Mouse (Mus musculus) G1E (cell line): Measurements from ENCODE around the gene Kctd11. TPM values are rescaled to one million over a fixed set of nuclear protein-coding genes. Genes with fewer than 3 reads are reported as not detected.

ENCODE experiments used
- ATAC-seq: 2 replicates; pipeline ENCODE4 v1.8.0; 2016; ENCODE audit warnings: mild to moderate bottlenecking; ENCODE audit not compliant: insufficient number of reproducible peaks, poor library complexity, low FRiP score, severe bottlenecking; ENCODE audit errors: extremely low read depth
- DNase-seq: peaks from one replicate; pipeline ENCODE4 v3.0.0; 2012; ENCODE audit warnings: low spot score
- H3K27me3 ChIP-seq: 2 replicates; pipeline ENCODE4 v1.6.1; 2012; ENCODE audit warnings: mild to moderate bottlenecking, low read length, inconsistent platforms; ENCODE audit not compliant: insufficient read depth
- H3K36me3 ChIP-seq: replicated peaks from 2 replicates; pipeline ENCODE3; 2012; ENCODE audit warnings: mild to moderate bottlenecking, inconsistent platforms
- H3K4me1 ChIP-seq: 2 replicates; pipeline ENCODE4 v1.6.1; 2012; ENCODE audit warnings: low read depth, low read length, inconsistent platforms, mixed read lengths; ENCODE audit not compliant: insufficient read depth
- H3K4me3 ChIP-seq: 2 replicates; pipeline ENCODE4 v1.5.1; 2012; ENCODE audit warnings: low read depth, mild to moderate bottlenecking, inconsistent platforms, low read length, moderate library complexity, mixed read lengths
- H3K9me3 ChIP-seq: replicated peaks from 2 replicates; pipeline ENCODE4 v1.6.1; 2012; ENCODE audit warnings: inconsistent platforms
- CTCF ChIP-seq: IDR thresholded peaks from 2 replicates; pipeline ENCODE4 v1.5.1; 2012; ENCODE audit warnings: low read depth, low read length, inconsistent platforms, mixed read lengths
- GATA1 ChIP-seq: IDR thresholded peaks from 2 replicates; pipeline ENCODE4 v1.6.1; 2012; ENCODE audit warnings: borderline replicate concordance, low read length, inconsistent platforms, mixed read lengths
- GATA2 ChIP-seq: IDR thresholded peaks from 2 replicates; pipeline ENCODE4 v1.6.1; 2012; ENCODE audit warnings: low read depth, low read length, inconsistent platforms, borderline replicate concordance
- POLR2AphosphoS5 ChIP-seq: IDR thresholded peaks from 2 replicates; pipeline ENCODE4 v1.6.1; 2012; ENCODE audit warnings: low read depth, low read length, inconsistent platforms; ENCODE audit not compliant: insufficient replicate concordance
- TAL1 ChIP-seq: conservative IDR thresholded peaks from 2 replicates; pipeline ENCODE4 v1.6.1; 2012; ENCODE audit warnings: low read depth, low read length, inconsistent platforms, mixed read lengths
- polyA plus RNA-seq: library from polyadenylated mRNA; stranded (reverse); fragments of >175 nt; gene quantifications from 2 replicates; pipeline ENCODE4 v1.2.3, GENCODE M21; 2012
- total RNA-seq, 2 experiments: library from RNA; stranded (forward) in 1 of 2; stranded (reverse) in 1 of 2; fragments of 200-1000 nt in 1 of 2; fragments of >200 nt in 1 of 2; fragmentation: Nextera tagmentation in 1 of 2; gene quantifications; 2 replicates each; pipeline ENCODE4 v1.2.3; 2014 to 2017

The Kctd11 gene
- total and polyA plus RNA-seq, 3 experiments = 0.39 to 0.90 (median 0.55) TPM

DNA sequence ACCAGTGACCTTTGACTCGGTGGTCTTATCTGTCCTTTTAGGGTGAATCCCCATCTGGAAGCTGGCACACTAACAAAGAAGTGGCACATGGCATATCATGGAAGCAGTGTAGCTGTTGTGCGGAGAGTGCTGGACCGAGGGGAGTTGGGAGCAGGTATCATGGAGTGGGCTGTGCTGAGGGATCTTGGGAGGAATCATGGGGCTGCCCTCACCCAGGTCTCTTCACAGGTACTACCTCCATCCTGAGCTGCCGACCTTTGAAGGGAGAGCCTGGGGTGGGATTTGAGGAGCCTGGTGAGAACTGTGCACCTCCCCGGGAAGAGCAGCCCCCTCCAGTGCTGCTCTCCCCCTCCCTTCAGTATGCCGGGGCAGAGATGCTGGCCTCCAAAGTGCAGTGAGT lies 30.5 kb upstream of the Kctd11 start:
- no peaks in the 10 kb centered on the region for H3K9me3 ChIP-seq
- ATAC-seq (no peak), DNase-seq (no peak)
- no peak overlapping the region for H3K4me3 ChIP-seq
- no peak for TF ChIP-seq POLR2AphosphoS5
- no peak for TF ChIP-seq TAL1
- TF ChIP-seq CTCF = no peak
- TF ChIP-seq GATA2 = no peak
- TF ChIP-seq GATA1 = no peak
- peaks cover 56% of the 10 kb centered on the region for H3K4me1 ChIP-seq
- H3K27me3 ChIP-seq = no peaks in the 10 kb centered on the region
- peaks cover 97% of the 10 kb centered on the region for H3K36me3 ChIP-seq

DNA sequence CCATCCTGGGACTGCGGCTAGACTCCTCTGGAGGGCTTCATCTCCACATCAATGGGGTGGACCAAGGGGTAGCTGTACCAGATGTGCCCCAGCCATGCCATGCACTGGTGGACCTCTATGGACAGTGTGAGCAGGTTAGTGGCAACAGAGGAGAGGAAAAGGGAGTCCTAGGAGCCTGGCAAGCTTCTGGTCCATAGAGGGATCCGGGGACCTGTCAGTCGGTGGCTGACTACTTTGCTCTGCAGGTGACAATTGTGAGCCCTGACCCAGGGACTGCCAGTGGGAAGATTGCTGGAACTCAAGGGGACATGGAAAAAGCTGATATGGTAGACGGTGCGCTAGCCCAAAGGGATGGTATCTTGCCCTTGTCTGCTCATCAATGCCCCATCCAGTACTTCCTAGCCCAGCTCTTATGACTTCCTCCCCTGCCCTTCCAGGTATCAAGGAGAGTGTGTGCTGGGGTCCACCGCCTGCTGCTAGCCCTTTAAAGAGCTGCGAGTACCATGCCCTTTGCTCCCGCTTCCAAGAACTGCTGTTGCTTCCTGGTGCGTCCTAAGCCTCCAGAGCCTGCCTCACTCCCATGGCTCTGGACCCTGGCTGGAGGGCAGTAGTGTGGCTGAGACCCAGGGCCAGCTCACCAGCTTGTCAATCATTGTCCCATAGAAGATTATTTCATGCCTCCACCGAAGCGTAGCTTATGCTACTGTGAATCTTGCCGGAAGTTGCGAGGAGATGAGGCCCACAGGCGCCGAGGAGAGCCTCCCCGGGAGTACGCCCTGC lies 29.8 kb upstream of the Kctd11 start:
- Histone ChIP-seq H3K36me3 (peaks cover 97% of the 10 kb centered on the region), H3K4me1 (peaks cover 53% of the 10 kb centered on the region), H3K4me3 (no peak overlapping the region), H3K27me3 (no peaks in the 10 kb centered on the region), H3K9me3 (no peaks in the 10 kb centered on the region)
- TF ChIP-seq GATA1 (no peak), TAL1 (no peak), POLR2AphosphoS5 (no peak), GATA2 (no peak)
- ATAC-seq = no peak
- no peak for DNase-seq

DNA sequence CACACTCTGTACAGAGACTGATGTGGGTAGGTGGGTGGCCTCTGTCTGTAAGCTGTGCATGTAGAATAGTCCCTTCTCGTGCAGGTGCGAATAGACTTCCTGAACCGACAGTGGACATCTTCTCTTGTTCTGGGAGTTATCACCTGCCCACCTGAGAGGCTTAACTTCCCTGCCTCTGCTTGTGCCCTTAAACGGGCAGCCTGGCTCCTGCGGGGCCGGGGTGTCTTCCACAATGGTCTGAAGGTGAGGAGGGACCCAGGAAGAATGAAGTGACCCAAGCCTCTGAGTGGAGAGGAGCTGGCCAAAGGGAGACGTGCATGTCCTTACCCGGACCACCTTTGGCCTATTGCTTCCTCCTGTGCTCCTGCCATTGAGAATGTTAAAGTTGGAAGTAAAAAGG lies 29.0 kb upstream of the Kctd11 start:
- H3K9me3 ChIP-seq = no peaks in the 10 kb centered on the region
- ATAC-seq (no peak), DNase-seq (no peak)
- peaks cover 97% of the 10 kb centered on the region for H3K36me3 ChIP-seq
- peaks cover 51% of the 10 kb centered on the region for H3K4me1 ChIP-seq
- no peak for TF ChIP-seq CTCF
- no peak for TF ChIP-seq TAL1
- no peak for TF ChIP-seq POLR2AphosphoS5
- TF ChIP-seq GATA1 = no peak
- no peak for TF ChIP-seq GATA2
- H3K27me3 ChIP-seq = no peaks in the 10 kb centered on the region
- H3K4me3 ChIP-seq = no peak overlapping the region

DNA sequence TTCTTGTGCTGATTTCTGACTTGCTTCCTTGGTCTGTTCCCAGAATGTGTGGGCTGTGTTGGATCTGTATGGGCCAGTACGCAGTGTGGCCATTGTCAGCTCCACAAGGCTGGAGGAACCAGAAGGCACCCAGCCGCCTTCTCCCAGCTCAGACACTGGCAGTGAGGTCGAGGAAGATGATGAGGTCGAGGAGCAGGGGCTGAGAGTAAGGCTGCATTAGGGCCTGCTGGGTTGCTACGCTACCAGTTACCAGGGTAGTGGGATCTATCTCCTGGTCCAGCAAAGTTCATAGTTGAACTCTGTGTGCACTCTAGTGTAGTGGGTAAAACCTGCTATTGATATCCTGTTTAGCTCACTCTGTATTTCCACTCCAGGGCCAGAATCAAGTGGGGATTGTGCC lies 28.0 kb upstream of the Kctd11 start:
- no peaks in the 10 kb centered on the region for H3K27me3 ChIP-seq
- peaks cover 46% of the 10 kb centered on the region for H3K4me1 ChIP-seq
- TF ChIP-seq CTCF (no peak), GATA2 (no peak), POLR2AphosphoS5 (no peak), TAL1 (no peak), GATA1 (no peak)
- no peak for DNase-seq
- H3K4me3 ChIP-seq = no peak overlapping the region
- peaks cover 95% of the 10 kb centered on the region for H3K36me3 ChIP-seq
- ATAC-seq = no peak
- no peaks in the 10 kb centered on the region for H3K9me3 ChIP-seq

DNA sequence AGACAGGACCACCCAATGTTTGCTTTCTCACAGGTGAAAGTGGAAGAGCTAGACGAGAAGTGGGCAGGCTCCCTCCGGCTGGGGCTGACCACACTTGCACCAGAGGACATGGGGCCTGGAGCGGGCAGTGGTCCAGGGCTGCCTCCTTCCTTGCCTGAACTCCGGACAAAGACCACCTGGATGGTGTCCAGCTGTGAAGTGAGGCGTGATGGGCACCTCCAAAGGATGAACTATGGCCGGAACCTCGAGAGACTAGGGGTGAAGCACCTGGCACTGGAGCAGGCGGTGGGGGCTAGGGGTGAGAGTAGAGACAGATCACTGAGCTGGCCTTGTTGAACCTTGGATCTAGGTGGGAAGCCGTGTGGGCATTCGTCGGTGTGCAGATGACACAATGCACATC lies 27.4 kb upstream of the Kctd11 start:
- Histone ChIP-seq H3K27me3 (no peaks in the 10 kb centered on the region), H3K4me1 (peaks cover 49% of the 10 kb centered on the region), H3K36me3 (peaks cover 97% of the 10 kb centered on the region), H3K9me3 (no peaks in the 10 kb centered on the region), H3K4me3 (no peak overlapping the region)
- TF ChIP-seq TAL1 (no peak), POLR2AphosphoS5 (no peak), GATA1 (no peak), CTCF (no peak), GATA2 (no peak)
- DNase-seq (no peak), ATAC-seq (no peak)

DNA sequence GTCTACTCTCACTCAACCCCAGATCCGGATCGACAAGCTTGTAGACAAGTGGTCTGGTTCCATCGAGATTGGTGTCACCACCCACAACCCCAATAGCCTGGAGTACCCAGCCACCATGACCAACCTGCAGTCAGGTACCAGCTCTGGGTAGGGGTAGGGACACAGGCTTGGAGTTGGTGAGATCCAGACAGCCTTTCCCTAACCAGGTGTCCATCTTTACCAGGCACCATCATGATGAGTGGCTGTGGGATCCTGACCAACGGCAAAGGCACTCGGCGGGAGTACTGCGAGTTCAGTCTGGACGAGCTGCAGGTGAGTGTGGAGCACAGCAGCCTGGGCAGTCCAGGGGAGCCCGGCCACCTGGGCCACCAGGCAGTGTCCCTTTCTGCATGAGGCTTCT lies 23.1 kb upstream of the Kctd11 start:
- DNase-seq (no peak), ATAC-seq (no peak)
- TF ChIP-seq POLR2AphosphoS5 (no peak), TAL1 (no peak), CTCF (no peak), GATA2 (no peak), GATA1 (no peak)
- no peak overlapping the region for H3K4me3 ChIP-seq
- peaks cover 65% of the 10 kb centered on the region for H3K36me3 ChIP-seq
- H3K9me3 ChIP-seq = no peaks in the 10 kb centered on the region
- peaks cover 52% of the 10 kb centered on the region for H3K4me1 ChIP-seq
- H3K27me3 ChIP-seq = no peaks in the 10 kb centered on the region
